8 mouse cellular contexts compared by ENCODE assay signal in genomic region chrX:103822271-103822811, GRCm38 (mm10). TPM values are rescaled to one million over a fixed set of nuclear protein-coding genes. Genes with fewer than 3 reads are reported as not detected.
DNase-seq lines count a peak whose midpoint lies in the region; ATAC-seq and TF ChIP-seq lines count a peak whose summit lies in the region.

No protein-coding gene starts in this region.

- H3K9ac ChIP-seq in heart, embryonic 15.5 days: peak overlapping the region; percentile 49
- peak overlapping the region; percentile 51 for H3K9ac ChIP-seq in kidney, postnatal 0 days (ENCODE audit: low read depth, low read length)
- H3K9ac ChIP-seq in stomach, postnatal 0 days (ENCODE audit: low read length): peak overlapping the region; percentile 53

- DNase-seq in CD4-positive, CD25-positive, alpha-beta regulatory T cell, adult 2 months (ENCODE audit: low read depth, low spot score): peak; percentile 1
- peak; percentile 56 to 65 for DNase-seq in adrenal gland, adult (ENCODE audit: inconsistent age in 2 of 2, low spot score in 1 of 2)
- peak; percentile 56 for DNase-seq in embryo, embryonic 11 days
- DNase-seq in kidney, postnatal 0 days (ENCODE audit: low spot score): peak; percentile 50
- peak; percentile 49 for DNase-seq in lung, postnatal 25 days (ENCODE audit: low spot score)
- peak; percentile 42 for DNase-seq in stomach, postnatal 0 days (ENCODE audit: low spot score)
- no peak for DNase-seq in spleen, postnatal 10 days (ENCODE audit: low spot score in 2 of 2)

- peak overlapping the region; percentile 93 for H3K4me2 ChIP-seq in heart, embryonic 15.5 days
- peak overlapping the region; percentile 76 for H3K4me2 ChIP-seq in kidney, postnatal 0 days (ENCODE audit: low read length)
- H3K4me2 ChIP-seq in stomach, postnatal 0 days (replicated peaks; ENCODE audit: low read depth): peak overlapping the region; percentile 74

- no peak for TF ChIP-seq CTCF in kidney, postnatal 0 days (IDR thresholded peaks at IDR 0.05; ENCODE audit: low read depth)
- no peak for TF ChIP-seq CTCF in stomach, postnatal 0 days (IDR thresholded peaks at IDR 0.05; ENCODE audit: low read depth)

- H3K4me3 ChIP-seq in heart, embryonic 15.5 days: peak overlapping the region; percentile 64
- H3K4me3 ChIP-seq in kidney, postnatal 0 days (replicated peaks; ENCODE audit: low read depth, low read length): peak overlapping the region; percentile 51
- H3K4me3 ChIP-seq in stomach, postnatal 0 days (ENCODE audit: low read depth, low read length): peak overlapping the region; percentile 53

- no peaks in the 10 kb centered on the region for H3K9me3 ChIP-seq in heart, embryonic 15.5 days (replicated peaks)
- no peaks in the 10 kb centered on the region for H3K9me3 ChIP-seq in kidney, postnatal 0 days (replicated peaks; ENCODE audit: low read length)
- H3K9me3 ChIP-seq in stomach, postnatal 0 days (ENCODE audit: control insufficient read depth, low read length): no peaks in the 10 kb centered on the region

- no peak for TF ChIP-seq EP300 in stomach, postnatal 0 days (optimal IDR thresholded peaks at IDR 0.05)

- H3K27ac ChIP-seq in heart, embryonic 15.5 days: peak overlapping the region; percentile 85
- H3K27ac ChIP-seq in kidney, postnatal 0 days: peak overlapping the region; percentile 84
- peak overlapping the region; percentile 81 for H3K27ac ChIP-seq in stomach, postnatal 0 days (replicated peaks)

- H3K4me1 ChIP-seq in heart, embryonic 15.5 days (replicated peaks): no peaks in the 10 kb centered on the region
- H3K4me1 ChIP-seq in kidney, postnatal 0 days (replicated peaks; ENCODE audit: insufficient read depth, low read length): no peaks in the 10 kb centered on the region
- no peaks in the 10 kb centered on the region for H3K4me1 ChIP-seq in stomach, postnatal 0 days (replicated peaks; ENCODE audit: control insufficient read depth, insufficient read depth)

- WGBS in heart, embryonic 15.5 days: 13% methylated on average over 15 of the region's 20 CpGs
- WGBS in kidney, postnatal 0 days: 34% methylated on average over 20 of the region's 20 CpGs
- 13% methylated on average over 12 of the region's 20 CpGs for WGBS in stomach, postnatal 0 days

- H3K36me3 ChIP-seq in heart, embryonic 15.5 days: no peaks in the 10 kb centered on the region
- H3K36me3 ChIP-seq in kidney, postnatal 0 days (ENCODE audit: insufficient read depth, low read length): no peaks in the 10 kb centered on the region
- no peaks in the 10 kb centered on the region for H3K36me3 ChIP-seq in stomach, postnatal 0 days (ENCODE audit: control insufficient read depth, insufficient read depth, low read length)

- peaks cover 73% of the 10 kb centered on the region for H3K27me3 ChIP-seq in heart, embryonic 15.5 days
- no peaks in the 10 kb centered on the region for H3K27me3 ChIP-seq in kidney, postnatal 0 days (ENCODE audit: insufficient read depth, low read length)
- no peaks in the 10 kb centered on the region for H3K27me3 ChIP-seq in stomach, postnatal 0 days (ENCODE audit: control insufficient read depth, insufficient read depth, low read length)

- ATAC-seq in heart, embryonic 15.5 days (replicated peaks; ENCODE audit: insufficient number of reproducible peaks, insufficient read depth, low FRiP score, low read depth): peak; percentile 67
- ATAC-seq in kidney, postnatal 0 days (replicated peaks; ENCODE audit: low FRiP score, low read depth): peak; percentile 69
- peak; percentile 77 for ATAC-seq in stomach, postnatal 0 days (ENCODE audit: low FRiP score, low TSS enrichment)

RNA-seq across cellular contexts. Expression of gene Slc16a2, which starts 0.6 kb away (rescaled TPM):
- polyA plus RNA-seq in heart, embryonic 15.5 days (2015; fragmentation: Nextera tagmentation; extraction: Ambion mirVana): 19.7 and 22.1 TPM in 2 replicates
- 13.6 and 14.8 TPM in 2 replicates for polyA plus RNA-seq in kidney, postnatal 0 days (2015; fragmentation: Nextera tagmentation; extraction: Ambion mirVana)
- polyA plus RNA-seq in stomach, postnatal 0 days (2015; fragmentation: Nextera tagmentation; extraction: Ambion mirVana): 5.5 and 6.0 TPM in 2 replicates

Comparison
In these comparisons a context has a peak if more than half of its experiments do, and no peak if none do; other contexts are left out.
1. DNase-seq: peak in CD4-positive, CD25-positive, alpha-beta regulatory T cell, adult 2 months (single experiment), adrenal gland, adult (2 of 2), embryo, embryonic 11 days (single experiment), kidney, postnatal 0 days (single experiment), lung, postnatal 25 days (single experiment) and stomach, postnatal 0 days (single experiment); none in spleen, postnatal 10 days (0 of 2).
2. Peak in every context shown above with its lines, with median percentiles within 50 percentile points of each other: ATAC-seq, H3K27ac ChIP-seq, H3K4me2 ChIP-seq, H3K4me3 ChIP-seq and H3K9ac ChIP-seq.